Mouse (Mus musculus) embryonic facial prominence, embryonic 14.5 days (tissue): ENCODE measurements around the gene Arhgef19. TPM values are rescaled to one million over a fixed set of nuclear protein-coding genes. Genes with fewer than 3 reads are reported as not detected.

Experiments used
- ATAC-seq: fragments of 200-750 bp; cut with Nextera tagmentation; 2 replicates; pipeline ENCODE4 v1.8.0; 2017; ENCODE audit warnings: low read depth, moderate number of reproducible peaks, moderate TSS enrichment
- DNase-seq: peaks from one replicate; pipeline ENCODE4 v3.0.0-alpha.2; 2015; ENCODE audit warnings: low spot score
- H3K27ac ChIP-seq: fragments of 300-500 bp; sonication (generic); replicated peaks from 2 replicates; pipeline ENCODE4 v1.5.1; 2014; ENCODE audit warnings: low read depth, mild to moderate bottlenecking, low read length, moderate library complexity
- H3K27me3 ChIP-seq: fragments of 300-500 bp; sonication (generic); replicated peaks from 2 replicates; pipeline ENCODE4 v1.6.1; 2014; ENCODE audit warnings: low read length; ENCODE audit not compliant: control insufficient read depth, insufficient read depth
- H3K36me3 ChIP-seq: fragments of 300-500 bp; sonication (generic); 2 replicates; pipeline ENCODE4 v1.6.1; 2014; ENCODE audit warnings: low read length, mixed read lengths; ENCODE audit not compliant: control insufficient read depth, insufficient read depth
- H3K4me1 ChIP-seq: fragments of 300-500 bp; sonication (generic); 2 replicates; pipeline ENCODE4 v1.6.1; 2014; ENCODE audit warnings: antibody characterized with exemption, low read length; ENCODE audit not compliant: control insufficient read depth, insufficient read depth
- H3K4me2 ChIP-seq: fragments of 300-500 bp; sonication (generic); 2 replicates; pipeline ENCODE4 v1.6.1; 2014; ENCODE audit warnings: low read depth, mild to moderate bottlenecking, low read length, moderate library complexity, mixed read lengths
- H3K4me3 ChIP-seq: fragments of 300-500 bp; sonication (generic); 2 replicates; pipeline ENCODE4 v1.5.1; 2014; ENCODE audit warnings: low read depth, mild to moderate bottlenecking, low read length
- H3K9ac ChIP-seq: fragments of 300-500 bp; sonication (generic); 2 replicates; pipeline ENCODE4 v1.6.1; 2014; ENCODE audit warnings: low read depth, mild to moderate bottlenecking, low read length, moderate library complexity, mixed read lengths
- H3K9me3 ChIP-seq: fragments of 300-500 bp; sonication (generic); 2 replicates; pipeline ENCODE4 v1.6.1; 2016; ENCODE audit warnings: low read length; ENCODE audit not compliant: control insufficient read depth
- WGBS: fragments of 180-500 bp; shearing (Covaris S2); extraction: QIAGEN DNeasy Blood & Tissue Kit; methylation state at CpG from one replicate; pipeline ENCODE4 v1.1.7; 2014; 5-methylcytosine and 5-hydroxymethylcytosine counted together
- polyA plus RNA-seq: library from polyadenylated mRNA; unstranded; fragments of >200 nt; fragmentation: Nextera tagmentation; extraction: Ambion mirVana; gene quantifications from 2 replicates; pipeline ENCODE4 v1.2.1, GENCODE M21; 2014

Gene Arhgef19
- polyA plus RNA-seq, 1 experiment from 2014 or later: 17.7 TPM

- H3K4me3 ChIP-seq: no peak overlapping the region
- no peak overlapping the region for H3K27ac ChIP-seq
- no peaks in the 10 kb centered on the region for H3K9me3 ChIP-seq
- H3K4me2 ChIP-seq: no peak overlapping the region
- H3K27me3 ChIP-seq: no peaks in the 10 kb centered on the region
- ATAC-seq: no peak
- no peak for DNase-seq
- no peaks in the 10 kb centered on the region for H3K4me1 ChIP-seq
- H3K36me3 ChIP-seq: peaks cover 10% of the 10 kb centered on the region
- WGBS: 90% methylated on average over 5 of the region's 5 CpGs
- no peak overlapping the region for H3K9ac ChIP-seq
Measured at GRCm38 (mm10) chr4:141207081-141207480, 32.2 kb upstream of the Arhgef19 start.

GRCm38 (mm10) chr4:141210524-141211219 is 28.6 kb upstream of the Arhgef19 start:
- ATAC-seq (no peak), DNase-seq (no peak)
- Histone ChIP-seq H3K27me3 (no peaks in the 10 kb centered on the region), H3K27ac (peak overlapping the region; percentile 67), H3K4me3 (peak overlapping the region; percentile 34), H3K36me3 (no peaks in the 10 kb centered on the region), H3K9ac (peak overlapping the region; percentile 45; the same call in 1 of the 2 replicates), H3K4me2 (peak overlapping the region; percentile 51), H3K9me3 (no peaks in the 10 kb centered on the region), H3K4me1 (peaks cover 7% of the 10 kb centered on the region; the same call in 1 of the 2 replicates)
- WGBS: 72% methylated on average over 14 of the region's 14 CpGs

GRCm38 (mm10) chr4:141211646-141212045 is 27.7 kb upstream of the Arhgef19 start:
- H3K27me3 ChIP-seq: no peaks in the 10 kb centered on the region
- H3K36me3 ChIP-seq: no peaks in the 10 kb centered on the region
- H3K4me3 ChIP-seq: no peak overlapping the region
- no peak overlapping the region for H3K27ac ChIP-seq
- no peak for ATAC-seq
- no peaks in the 10 kb centered on the region for H3K9me3 ChIP-seq
- no peak for DNase-seq
- no peak overlapping the region for H3K4me2 ChIP-seq
- 94% methylated on average over 4 of the region's 4 CpGs for WGBS
- H3K4me1 ChIP-seq: peaks cover 7% of the 10 kb centered on the region; the same call in 1 of the 2 replicates
- H3K9ac ChIP-seq: no peak overlapping the region

GRCm38 (mm10) chr4:141212892-141213291 is 26.4 kb upstream of the Arhgef19 start:
- WGBS: 85% methylated on average over 9 of the region's 9 CpGs
- no peak for ATAC-seq

GRCm38 (mm10) chr4:141213342-141213741 is 26.0 kb upstream of the Arhgef19 start:
- Histone ChIP-seq H3K4me3 (peak overlapping the region; percentile 54), H3K4me1 (peaks cover 7% of the 10 kb centered on the region; the same call in 1 of the 2 replicates), H3K36me3 (no peaks in the 10 kb centered on the region), H3K4me2 (peak overlapping the region; percentile 83), H3K9ac (peak overlapping the region; percentile 67), H3K27me3 (no peaks in the 10 kb centered on the region), H3K9me3 (no peaks in the 10 kb centered on the region), H3K27ac (peak overlapping the region; percentile 65)
- DNase-seq: no peak
- ATAC-seq: no peak
- WGBS: 42% methylated on average over 2 of the region's 2 CpGs

More at GRCm38 (mm10) chr4:141212892-141213291, 26.4 kb upstream of the Arhgef19 start:
- Histone ChIP-seq H3K27ac (peak overlapping the region; percentile 65; the same call in 1 of the 2 replicates), H3K4me3 (peak overlapping the region; percentile 54; the same call in 1 of the 2 replicates), H3K4me1 (peaks cover 7% of the 10 kb centered on the region; the same call in 1 of the 2 replicates), H3K36me3 (no peaks in the 10 kb centered on the region), H3K9ac (peak overlapping the region; percentile 67; the same call in 1 of the 2 replicates), H3K9me3 (no peaks in the 10 kb centered on the region), H3K27me3 (no peaks in the 10 kb centered on the region), H3K4me2 (peak overlapping the region; percentile 83)
- no peak for DNase-seq

- H3K4me3 ChIP-seq: peak within 1 kb of the TSS; percentile 54
- H3K36me3 ChIP-seq: no peaks in the 10 kb centered on the region
- no peaks in the 10 kb centered on the region for H3K9me3 ChIP-seq
- H3K4me2 ChIP-seq: peak within 1 kb of the TSS; percentile 83
- peak; percentile 96 for DNase-seq
- peaks cover 7% of the 10 kb centered on the region; the same call in 1 of the 2 replicates for H3K4me1 ChIP-seq
- H3K9ac ChIP-seq: peak within 1 kb of the TSS; percentile 67
- peak within 1 kb of the TSS; percentile 65 for H3K27ac ChIP-seq
- ATAC-seq: peak; percentile 87
- H3K27me3 ChIP-seq: no peaks in the 10 kb centered on the region
- WGBS: 0% methylated on average over 24 of the region's 24 CpGs
Measured at GRCm38 (mm10) chr4:141213770-141214336, 25.4 kb upstream of the Arhgef19 start, which contains the start of gene Rsg1. Rsg1 (plus strand) TSS chr4:141213956.

- H3K27ac ChIP-seq: no peak overlapping the region; the same call in 1 of the 2 replicates
- H3K9me3 ChIP-seq: no peaks in the 10 kb centered on the region
- WGBS: 2% methylated on average over 12 of the region's 16 CpGs
- no peaks in the 10 kb centered on the region for H3K36me3 ChIP-seq
- H3K27me3 ChIP-seq: no peaks in the 10 kb centered on the region
- ATAC-seq (peak; percentile 34; the same call in 1 of the 2 replicates), DNase-seq (no peak)
- peak overlapping the region; percentile 67 for H3K9ac ChIP-seq
- H3K4me1 ChIP-seq: peaks cover 7% of the 10 kb centered on the region; the same call in 1 of the 2 replicates
- peak overlapping the region; percentile 83 for H3K4me2 ChIP-seq
- H3K4me3 ChIP-seq: peak overlapping the region; percentile 54
Measured at GRCm38 (mm10) chr4:141214337-141214851, 24.9 kb upstream of the Arhgef19 start.

- 89% methylated on average over 20 of the region's 20 CpGs for WGBS
- H3K27ac ChIP-seq: no peak overlapping the region
- 0 out of 2 replicates have a peak, but pooled peaks cover 9% of the 10 kb centered on the region for H3K36me3 ChIP-seq
- ATAC-seq (no peak), DNase-seq (no peak)
- H3K27me3 ChIP-seq: no peaks in the 10 kb centered on the region
- H3K9ac ChIP-seq: no peak overlapping the region
- H3K4me2 ChIP-seq: no peak overlapping the region
- no peaks in the 10 kb centered on the region for H3K4me1 ChIP-seq
- no peaks in the 10 kb centered on the region for H3K9me3 ChIP-seq
- H3K4me3 ChIP-seq: no peak overlapping the region
Measured at GRCm38 (mm10) chr4:141219583-141220213, 19.6 kb upstream of the Arhgef19 start.
